Mouse (Mus musculus) limb, embryonic 12.5 days (tissue): ENCODE measurements around the gene Phkg1. TPM values are rescaled to one million over a fixed set of nuclear protein-coding genes. Genes with fewer than 3 reads are reported as not detected.
A peak's percentile ranks its signal among the peaks of the same experiment; 100 is the strongest.
"Not testable (repeated sequence)": the region's sequence is repeated elsewhere in the genome, so short reads cannot be mapped to it uniquely, and the experiment has no call there.

Source experiments
- ATAC-seq: fragments of 200-750 bp; cut with Nextera tagmentation; 2 replicates; pipeline ENCODE4 v1.8.0; 2017; ENCODE audit warnings: low read depth, moderate TSS enrichment; ENCODE audit not compliant: insufficient number of reproducible peaks, insufficient read depth, low FRiP score, low TSS enrichment
- H3K27ac ChIP-seq: fragments of 300-500 bp; sonication (generic); 2 replicates; pipeline ENCODE4 v1.5.1; 2016; ENCODE audit warnings: mild to moderate bottlenecking, moderate library complexity
- H3K27me3 ChIP-seq: fragments of 300-500 bp; sonication (generic); 2 replicates; pipeline ENCODE4 v1.6.1; 2016; ENCODE audit warnings: mild to moderate bottlenecking, moderate library complexity
- H3K36me3 ChIP-seq: fragments of 300-500 bp; sonication (generic); 2 replicates; pipeline ENCODE4 v1.6.1; 2016; ENCODE audit warnings: mild to moderate bottlenecking, moderate library complexity
- H3K4me1 ChIP-seq: fragments of 300-500 bp; sonication (generic); replicated peaks from 2 replicates; pipeline ENCODE4 v1.6.1; 2016
- H3K4me2 ChIP-seq: fragments of 300-500 bp; sonication (generic); 2 replicates; pipeline ENCODE4 v1.6.1; 2016; ENCODE audit warnings: mild to moderate bottlenecking, moderate library complexity
- H3K4me3 ChIP-seq: fragments of 300-500 bp; sonication (generic); replicated peaks from 2 replicates; pipeline ENCODE4 v1.5.1; 2016; ENCODE audit warnings: mild to moderate bottlenecking
- H3K9ac ChIP-seq: fragments of 300-500 bp; sonication (generic); replicated peaks from 2 replicates; pipeline ENCODE4 v1.6.1; 2016; ENCODE audit warnings: mild to moderate bottlenecking, moderate library complexity
- H3K9me3 ChIP-seq: fragments of 300-500 bp; sonication (generic); 2 replicates; pipeline ENCODE4 v1.6.1; 2016; ENCODE audit warnings: mild to moderate bottlenecking, moderate library complexity
- WGBS: fragments of 180-500 bp; shearing (Covaris S2); methylation state at CpG from one replicate; pipeline ENCODE4 v1.1.7; 2016; 5-methylcytosine and 5-hydroxymethylcytosine counted together
- polyA plus RNA-seq: library from polyadenylated mRNA; unstranded; fragments of >200 nt; fragmentation: Nextera tagmentation; extraction: Ambion mirVana; gene quantifications from 2 replicates; pipeline ENCODE4 v1.2.1, GENCODE M21; 2016

Gene Phkg1
- 0.24 and 0.36 TPM in 2 replicates for polyA plus RNA-seq

- WGBS: 97% methylated on average over 1 of the region's 1 CpGs
- no peaks in the 10 kb centered on the region for H3K27me3 ChIP-seq
- no peak for ATAC-seq
Observed at GRCm38 (mm10) chr5:129898449-129898848, at the start of gene Phkg1. Gene Phkg1, minus strand, starts transcription at chr5:129898549.

GRCm38 (mm10) chr5:129947528-129948033, 49.2 kb upstream of the Phkg1 start:
- H3K4me1 ChIP-seq: peaks cover 4% of the 10 kb centered on the region; the same call in 1 of the 2 replicates
- no peaks in the 10 kb centered on the region for H3K27me3 ChIP-seq
- H3K9me3 ChIP-seq: no peaks in the 10 kb centered on the region
- H3K27ac ChIP-seq: no peak overlapping the region
- 93% methylated on average over 2 of the region's 2 CpGs for WGBS
- H3K4me2 ChIP-seq: no peak overlapping the region
- no peak overlapping the region for H3K9ac ChIP-seq
- H3K4me3 ChIP-seq: no peak overlapping the region
- peaks cover 13% of the 10 kb centered on the region for H3K36me3 ChIP-seq
- no peak for ATAC-seq

More at GRCm38 (mm10) chr5:129898449-129898848, at the start of gene Phkg1:
- no peak within 1 kb of the TSS for H3K4me2 ChIP-seq
- no peak within 1 kb of the TSS for H3K9ac ChIP-seq
- peaks cover 19% of the 10 kb centered on the region for H3K4me1 ChIP-seq
- H3K9me3 ChIP-seq: no peaks in the 10 kb centered on the region
- H3K27ac ChIP-seq: no peak within 1 kb of the TSS
- peaks cover 24% of the 10 kb centered on the region for H3K36me3 ChIP-seq
- no peak within 1 kb of the TSS for H3K4me3 ChIP-seq

- Histone ChIP-seq H3K4me3 (no peak overlapping the region), H3K9me3 (no peaks in the 10 kb centered on the region), H3K27ac (no peak overlapping the region), H3K36me3 (peaks cover 13% of the 10 kb centered on the region), H3K9ac (no peak overlapping the region), H3K27me3 (no peaks in the 10 kb centered on the region), H3K4me1 (peaks cover 4% of the 10 kb centered on the region; the same call in 1 of the 2 replicates), H3K4me2 (no peak overlapping the region)
- ATAC-seq: no peak
- WGBS: 84% methylated on average over 1 of the region's 1 CpGs
Observed at GRCm38 (mm10) chr5:129943402-129943801, 45.1 kb upstream of the Phkg1 start.

- not testable (repeated sequence) for H3K9me3 ChIP-seq, H3K27me3 ChIP-seq, H3K4me1 ChIP-seq
- peaks cover 13% of the 10 kb centered on the region for H3K36me3 ChIP-seq
- H3K27ac ChIP-seq: peak overlapping the region; percentile 73
- H3K4me2 ChIP-seq: peak overlapping the region; percentile 77
- peak; percentile 30; the same call in 1 of the 2 replicates for ATAC-seq
- peak overlapping the region; percentile 86 for H3K4me3 ChIP-seq
- 1% methylated on average over 51 of the region's 82 CpGs for WGBS
- peak overlapping the region; percentile 89 for H3K9ac ChIP-seq
Observed at GRCm38 (mm10) chr5:129942073-129942939, 44.0 kb upstream of the Phkg1 start.

GRCm38 (mm10) chr5:129941495-129942045, 43.2 kb upstream of the Phkg1 start, which contains the start of gene Vkorc1l1:
Gene Vkorc1l1, plus strand, starts transcription at chr5:129941970.
- Histone ChIP-seq H3K36me3 (peaks cover 10% of the 10 kb centered on the region), H3K4me3 (peak within 1 kb of the TSS; percentile 86), H3K9me3 (no peaks in the 10 kb centered on the region), H3K4me1 (peaks cover 4% of the 10 kb centered on the region; the same call in 1 of the 2 replicates), H3K4me2 (peak within 1 kb of the TSS; percentile 77), H3K27ac (peak within 1 kb of the TSS; percentile 73), H3K27me3 (no peaks in the 10 kb centered on the region), H3K9ac (peak within 1 kb of the TSS; percentile 89)
- under 1% methylated on average over 58 of the region's 59 CpGs for WGBS
- ATAC-seq: peak; percentile 99

GRCm38 (mm10) chr5:129940736-129941494, 42.6 kb upstream of the Phkg1 start:
- peak overlapping the region; percentile 48 for H3K4me2 ChIP-seq
- 9% methylated on average over 9 of the region's 9 CpGs for WGBS
- no peak; the same call in none of the 2 replicates for ATAC-seq
- 0 out of 2 replicates have a peak overlapping the region, but pooled peaks have one; percentile 47 for H3K27ac ChIP-seq
- peaks cover 4% of the 10 kb centered on the region; the same call in 1 of the 2 replicates for H3K4me1 ChIP-seq
- H3K4me3 ChIP-seq: peak overlapping the region; percentile 86
- no peaks in the 10 kb centered on the region for H3K9me3 ChIP-seq
- no peak overlapping the region for H3K9ac ChIP-seq
- peaks cover 10% of the 10 kb centered on the region for H3K36me3 ChIP-seq
- no peaks in the 10 kb centered on the region for H3K27me3 ChIP-seq

- Histone ChIP-seq H3K4me1 (peaks cover 4% of the 10 kb centered on the region; the same call in 1 of the 2 replicates), H3K9ac (no peak overlapping the region), H3K4me2 (no peak overlapping the region), H3K27me3 (no peaks in the 10 kb centered on the region), H3K27ac (no peak overlapping the region), H3K36me3 (peaks cover 5% of the 10 kb centered on the region), H3K9me3 (no peaks in the 10 kb centered on the region), H3K4me3 (no peak overlapping the region)
- no peak for ATAC-seq
- WGBS: 61% methylated on average over 2 of the region's 2 CpGs
Observed at GRCm38 (mm10) chr5:129940281-129940680, 41.9 kb upstream of the Phkg1 start.

GRCm38 (mm10) chr5:129936941-129937340, 38.6 kb upstream of the Phkg1 start:
- Histone ChIP-seq H3K4me2 (no peak overlapping the region), H3K4me1 (no peaks in the 10 kb centered on the region), H3K9me3 (no peaks in the 10 kb centered on the region), H3K4me3 (no peak overlapping the region), H3K27ac (no peak overlapping the region), H3K36me3 (no peaks in the 10 kb centered on the region), H3K9ac (no peak overlapping the region), H3K27me3 (no peaks in the 10 kb centered on the region)
- no peak for ATAC-seq
- WGBS: 51% methylated on average over 4 of the region's 4 CpGs

GRCm38 (mm10) chr5:129929924-129930855, 31.8 kb upstream of the Phkg1 start:
- Histone ChIP-seq H3K27me3 (no peaks in the 10 kb centered on the region), H3K27ac (no peak overlapping the region), H3K9me3 (no peaks in the 10 kb centered on the region), H3K4me3 (no peak overlapping the region), H3K9ac (no peak overlapping the region), H3K36me3 (no peaks in the 10 kb centered on the region), H3K4me1 (no peaks in the 10 kb centered on the region), H3K4me2 (no peak overlapping the region)
- ATAC-seq: no peak
- WGBS: 51% methylated on average over 9 of the region's 9 CpGs

- WGBS: 69% methylated on average over 5 of the region's 5 CpGs
- H3K36me3 ChIP-seq: no peaks in the 10 kb centered on the region
- H3K27ac ChIP-seq: no peak overlapping the region
- no peak for ATAC-seq
- H3K9me3 ChIP-seq: no peaks in the 10 kb centered on the region
- H3K4me1 ChIP-seq: no peaks in the 10 kb centered on the region
- no peak overlapping the region for H3K4me3 ChIP-seq
- H3K27me3 ChIP-seq: no peaks in the 10 kb centered on the region
- H3K4me2 ChIP-seq: no peak overlapping the region
- H3K9ac ChIP-seq: no peak overlapping the region
Observed at GRCm38 (mm10) chr5:129925933-129926332, 27.6 kb upstream of the Phkg1 start.
